Mouse (Mus musculus) erythroblast, adult 5-6 weeks (primary cell): ENCODE results near the gene Arfrp1. TPM values are rescaled to one million over a fixed set of nuclear protein-coding genes. Genes with fewer than 3 reads are reported as not detected.

Source experiments
- ATAC-seq: replicated peaks from 2 replicates; pipeline ENCODE4 v1.8.0; 2016; ENCODE audit warnings: moderate number of reproducible peaks, mild to moderate bottlenecking, moderate TSS enrichment, inconsistent platforms; ENCODE audit not compliant: poor library complexity, low FRiP score, severe bottlenecking
- total RNA-seq, 2 experiments: library from RNA; stranded (forward) in 1 of 2; stranded (reverse) in 1 of 2; fragments of 150-400 nt in 1 of 2; fragments of 200-764, 138-1000 nt in 1 of 2; gene quantifications; 2 replicates each; pipeline versions ENCODE4 v1.2.3 to v1.2.4; 2015 to 2017; ENCODE audit warnings: low replicate concordance in 2 of 2

Arfrp1 gene
- total RNA-seq (2015; ENCODE audit: low replicate concordance) (0.96 and 11.1 TPM in 2 replicates), total RNA-seq (2017; ENCODE audit: low replicate concordance) (4.0 and 13.0 TPM in 2 replicates)

GRCm38 (mm10) chr2:181364860-181365596, at the start of gene Arfrp1, which contains the start of gene Zgpat:
Gene Arfrp1 (minus strand): TSS chr2:181365404.
Gene Zgpat (plus strand): TSS chr2:181364928.
- peak; percentile 89 for ATAC-seq

GRCm38 (mm10) chr2:181413141-181413540, 47.9 kb upstream of the Arfrp1 start:
- ATAC-seq, result no peak

GRCm38 (mm10) chr2:181410760-181411473, 45.7 kb upstream of the Arfrp1 start:
- peak; percentile 52; the same call in 1 of the 2 replicates for ATAC-seq

- no peak for ATAC-seq
These were observed 44.4 kb upstream of the Arfrp1 start for GRCm38 (mm10) chr2:181409643-181410042.

- ATAC-seq, result no peak
These were observed 38.5 kb upstream of the Arfrp1 start for GRCm38 (mm10) chr2:181403722-181404121.

- ATAC-seq, result no peak
These were observed 36.3 kb upstream of the Arfrp1 start for GRCm38 (mm10) chr2:181401497-181401896.

GRCm38 (mm10) chr2:181397207-181397761, 32.1 kb upstream of the Arfrp1 start:
- ATAC-seq, result no peak

- ATAC-seq, result no peak
These were observed 28.9 kb upstream of the Arfrp1 start for GRCm38 (mm10) chr2:181394086-181394485.

- ATAC-seq, result peak; percentile 80
These were observed 27.5 kb upstream of the Arfrp1 start for GRCm38 (mm10) chr2:181392600-181393213.

- no peak for ATAC-seq
These were observed 26.3 kb upstream of the Arfrp1 start for GRCm38 (mm10) chr2:181391541-181391940.

- ATAC-seq, result no peak
These were observed 25.8 kb upstream of the Arfrp1 start for GRCm38 (mm10) chr2:181391022-181391421.

GRCm38 (mm10) chr2:181390136-181390870, 25.1 kb upstream of the Arfrp1 start:
- no peak for ATAC-seq

- ATAC-seq, result no peak
These were observed 21.5 kb upstream of the Arfrp1 start for GRCm38 (mm10) chr2:181386663-181387210.

GRCm38 (mm10) chr2:181385885-181386284, 20.7 kb upstream of the Arfrp1 start:
- ATAC-seq, result no peak

GRCm38 (mm10) chr2:181384919-181385391, 19.8 kb upstream of the Arfrp1 start:
- ATAC-seq, result no peak

- no peak for ATAC-seq
These were observed 19.3 kb upstream of the Arfrp1 start for GRCm38 (mm10) chr2:181384463-181384862.

- ATAC-seq, result no peak
These were observed 16.6 kb upstream of the Arfrp1 start for GRCm38 (mm10) chr2:181381631-181382306.

GRCm38 (mm10) chr2:181381107-181381506, 15.9 kb upstream of the Arfrp1 start:
- no peak for ATAC-seq

GRCm38 (mm10) chr2:181380251-181380650, 15.0 kb upstream of the Arfrp1 start:
- no peak for ATAC-seq
